Mouse (Mus musculus) layer of hippocampus, adult 2 months (tissue): ENCODE measurements around the gene Rock2. TPM values are rescaled to one million over a fixed set of nuclear protein-coding genes. Genes with fewer than 3 reads are reported as not detected.
"Not testable (repeated sequence)": the region's sequence is repeated elsewhere in the genome, so short reads cannot be mapped to it uniquely, and the experiment has no call there.

Source experiments
- DNase-seq, 2 experiments: peaks; one replicate each; pipeline ENCODE4 v3.0.0; 2022; ENCODE audit warnings: low spot score in 2 of 2
- H3K27ac ChIP-seq: fragments of 200-600 bp; 2 replicates; pipeline ENCODE4 v1.8.1; 2022
- H3K4me3 ChIP-seq: fragments of 200-600 bp; 2 replicates; pipeline ENCODE4 v1.8.1; 2022; ENCODE audit warnings: mild to moderate bottlenecking
- CTCF ChIP-seq: fragments of 200-600 bp; conservative IDR thresholded peaks from 2 replicates; pipeline ENCODE4 v1.8.1; 2022; ENCODE audit warnings: antibody characterized with exemption, mild to moderate bottlenecking, moderate library complexity
- total RNA-seq, 2 experiments: library from RNA; stranded (reverse); gene quantifications; 2 replicates each; pipeline ENCODE4 v1.2.3; 2021

Rock2 gene
- total RNA-seq, 2 experiments from 2014 or later = 131 to 133 TPM

- H3K4me3 ChIP-seq = peak within 1 kb of the TSS; percentile 68
- DNase-seq = peak; percentile 58
- no peak for TF ChIP-seq CTCF
- 0 out of 2 replicates have a peak within 1 kb of the TSS, but pooled peaks have one; percentile 55 for H3K27ac ChIP-seq
These were observed 105.2 kb downstream of the Rock2 start, which contains the start of gene Pqlc3 for GRCm38 (mm10) chr12:16999739-17000497. Gene Pqlc3, minus strand, starts transcription at chr12:17000408.

GRCm38 (mm10) chr12:17000628-17001027, 105.9 kb downstream of the Rock2 start:
- no peak overlapping the region for H3K4me3 ChIP-seq
- no peak for DNase-seq
- TF ChIP-seq CTCF = no peak
- H3K27ac ChIP-seq = no peak overlapping the region

GRCm38 (mm10) chr12:17001211-17001610, 106.5 kb downstream of the Rock2 start:
- TF ChIP-seq CTCF = no peak
- H3K27ac ChIP-seq = no peak overlapping the region
- DNase-seq = no peak
- H3K4me3 ChIP-seq = no peak overlapping the region

GRCm38 (mm10) chr12:17009466-17009865, 114.8 kb downstream of the Rock2 start:
- no peak overlapping the region for H3K27ac ChIP-seq
- TF ChIP-seq CTCF = peak; percentile 26; the same call in 1 of the 2 replicates
- no peak for DNase-seq

GRCm38 (mm10) chr12:17011100-17011870, 116.6 kb downstream of the Rock2 start, which contains the start of gene 2410004P03Rik:
Gene 2410004P03Rik, minus strand, starts transcription at chr12:17011727.
- peak within 1 kb of the TSS; percentile 50 for H3K4me3 ChIP-seq
- peak; percentile 84 for TF ChIP-seq CTCF
- DNase-seq = peak; percentile 42 to 78

More at GRCm38 (mm10) chr12:17009466-17009865, 114.8 kb downstream of the Rock2 start:
- no peak overlapping the region for H3K4me3 ChIP-seq

GRCm38 (mm10) chr12:17012067-17012899, 117.6 kb downstream of the Rock2 start:
- no peak for DNase-seq
- H3K4me3 ChIP-seq = no peak overlapping the region
- H3K27ac ChIP-seq = no peak overlapping the region
- no peak for TF ChIP-seq CTCF

More at GRCm38 (mm10) chr12:17011100-17011870, 116.6 kb downstream of the Rock2 start, which contains the start of gene 2410004P03Rik:
- no peak within 1 kb of the TSS for H3K27ac ChIP-seq

GRCm38 (mm10) chr12:17015711-17016110, 121.0 kb downstream of the Rock2 start:
- peak in 1 of 2 experiments; percentile 48 for DNase-seq
- Histone ChIP-seq H3K27ac (peak overlapping the region; percentile 10; the same call in 1 of the 2 replicates), H3K4me3 (no peak overlapping the region)
- TF ChIP-seq CTCF = no peak

- TF ChIP-seq CTCF = peak; percentile 80
- peak in 1 of 2 experiments; percentile 83 for DNase-seq
- Histone ChIP-seq H3K27ac (no peak overlapping the region), H3K4me3 (no peak overlapping the region)
These were observed 123.8 kb downstream of the Rock2 start for GRCm38 (mm10) chr12:17018468-17018867.

GRCm38 (mm10) chr12:17021125-17021524, 126.4 kb downstream of the Rock2 start:
- not testable (repeated sequence) for DNase-seq, H3K27ac ChIP-seq, H3K4me3 ChIP-seq

- no peak for DNase-seq
- no peak for TF ChIP-seq CTCF
- Histone ChIP-seq H3K4me3 (no peak overlapping the region), H3K27ac (no peak overlapping the region)
These were observed 127.5 kb downstream of the Rock2 start for GRCm38 (mm10) chr12:17022145-17022544.

GRCm38 (mm10) chr12:17024554-17025110, 129.9 kb downstream of the Rock2 start:
- TF ChIP-seq CTCF = no peak
- DNase-seq = no peak
- no peak overlapping the region for H3K27ac ChIP-seq
- no peak overlapping the region for H3K4me3 ChIP-seq

GRCm38 (mm10) chr12:17032694-17033463, 138.2 kb downstream of the Rock2 start:
- H3K4me3 ChIP-seq = no peak overlapping the region
- TF ChIP-seq CTCF = peak; percentile 79
- H3K27ac ChIP-seq = no peak overlapping the region
- peak; percentile 78 to 89 for DNase-seq
